Mouse (Mus musculus) gastrocnemius, adult 18-20 months (tissue): ENCODE measurements around the gene Vcam1. TPM values are rescaled to one million over a fixed set of nuclear protein-coding genes. Genes with fewer than 3 reads are reported as not detected.

Experiments used
- DNase-seq: peaks from one replicate; pipeline ENCODE4 v3.0.0; 2021; ENCODE audit warnings: low spot score
- long read RNA-seq, 2 experiments: library from polyadenylated mRNA; stranded (forward); transcript quantifications; one replicate each; pipeline ENCODE4 v2.0.0; 2021
- total RNA-seq, 2 experiments: library from RNA; stranded (reverse); gene quantifications; 2 replicates each; pipeline ENCODE4 v1.2.3; 2021

The Vcam1 gene
- total RNA-seq, result 1 to 10 TPM; 1.7 to 3.1 TPM
- long read RNA-seq, experiment 1, partial matches to known transcripts, result 0 of 3 reads
- long read RNA-seq, experiment 1, other reads (novel, unspliced or antisense), result 1 of 3 reads
- long read RNA-seq, experiment 2, partial matches to known transcripts, result 1 of 3 reads
- long read RNA-seq, experiment 2, other reads (novel, unspliced or antisense), result 0 of 3 reads

DNA sequence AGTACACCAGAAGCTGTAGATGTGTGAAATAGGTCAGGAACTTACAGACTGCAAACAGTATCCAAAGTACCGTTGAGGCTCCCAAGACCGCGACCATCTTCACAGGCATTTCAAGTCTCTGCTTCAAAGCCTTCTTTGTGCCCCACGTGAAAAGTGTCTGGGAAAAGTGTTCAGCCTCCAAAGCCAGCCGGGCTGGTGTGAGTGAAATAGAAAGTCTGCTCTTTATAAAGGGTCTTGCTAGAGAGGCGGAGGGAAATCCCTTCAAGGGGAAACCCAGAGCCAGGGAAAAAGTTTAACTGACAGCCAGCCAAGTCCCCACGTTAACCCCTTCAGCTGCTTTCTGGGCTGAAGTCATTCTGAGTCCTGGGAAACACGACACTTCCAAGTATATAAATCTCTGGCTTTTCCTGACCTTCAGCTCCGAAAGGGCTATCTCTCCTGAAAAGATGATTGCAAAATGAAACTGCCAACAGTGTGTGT, at the start of gene Vcam1:
Gene Vcam1, minus strand, starts transcription at position 430 of the 480 bp plus-strand sequence.
- DNase-seq, result peak; percentile 5

DNA sequence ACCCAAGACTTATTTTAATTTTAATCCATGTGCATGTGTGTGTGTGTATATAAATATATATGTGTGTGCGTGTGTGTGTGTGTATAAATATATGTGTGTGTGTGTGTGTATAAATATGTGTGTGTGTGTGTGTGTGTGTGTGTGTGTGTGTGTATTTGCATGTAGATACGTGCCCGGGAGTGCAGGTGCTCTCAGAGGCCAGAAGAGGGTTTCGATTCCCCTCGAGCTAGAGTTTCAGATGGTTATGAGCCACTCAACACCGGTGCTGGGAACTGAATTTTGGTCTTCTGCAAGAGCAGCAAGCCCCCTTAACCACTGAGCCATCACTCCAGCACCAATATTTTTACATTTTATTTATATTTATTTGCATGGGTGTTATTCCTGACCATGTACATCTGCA, 45.6 kb upstream of the Vcam1 start:
- DNase-seq, result no peak

DNA sequence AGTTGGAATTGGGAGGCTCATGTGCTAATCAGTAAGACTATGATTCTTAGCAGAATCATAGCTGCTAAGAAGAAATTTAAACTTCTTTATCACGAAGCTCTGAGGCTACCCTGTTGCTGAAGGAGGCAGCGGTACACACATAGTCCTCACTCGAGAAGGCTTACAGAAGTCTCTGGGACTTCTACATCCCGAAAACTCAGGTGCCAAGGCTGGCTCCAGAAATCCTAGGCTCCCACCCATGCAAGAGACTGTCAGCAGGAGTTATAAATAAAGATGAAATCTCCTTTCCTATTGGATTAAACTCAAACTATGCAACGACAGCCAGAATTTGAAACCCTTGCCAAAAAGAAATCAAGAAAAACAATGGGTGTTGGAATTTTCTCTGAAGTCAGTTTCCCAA, 42.0 kb upstream of the Vcam1 start:
- no peak for DNase-seq

DNA sequence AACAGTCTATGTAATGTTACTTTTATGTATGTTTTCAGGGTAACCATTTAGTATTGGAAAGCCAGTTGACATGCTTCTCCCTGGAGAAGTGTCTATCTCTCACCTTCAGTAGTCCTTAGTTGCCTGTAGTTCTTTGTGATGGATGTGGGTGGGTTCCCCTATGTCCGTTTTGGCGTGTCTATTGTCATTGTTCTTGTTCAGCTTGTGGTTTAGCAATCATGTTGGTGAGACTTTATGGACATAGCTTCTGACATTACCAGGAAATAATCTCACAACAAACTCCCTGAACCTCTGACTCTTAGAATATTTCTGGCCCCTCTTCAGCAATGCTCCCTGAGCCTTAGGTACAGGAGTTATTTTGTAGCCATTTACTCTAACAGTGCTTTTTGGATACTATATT, 38.6 kb upstream of the Vcam1 start:
- no peak for DNase-seq

DNA sequence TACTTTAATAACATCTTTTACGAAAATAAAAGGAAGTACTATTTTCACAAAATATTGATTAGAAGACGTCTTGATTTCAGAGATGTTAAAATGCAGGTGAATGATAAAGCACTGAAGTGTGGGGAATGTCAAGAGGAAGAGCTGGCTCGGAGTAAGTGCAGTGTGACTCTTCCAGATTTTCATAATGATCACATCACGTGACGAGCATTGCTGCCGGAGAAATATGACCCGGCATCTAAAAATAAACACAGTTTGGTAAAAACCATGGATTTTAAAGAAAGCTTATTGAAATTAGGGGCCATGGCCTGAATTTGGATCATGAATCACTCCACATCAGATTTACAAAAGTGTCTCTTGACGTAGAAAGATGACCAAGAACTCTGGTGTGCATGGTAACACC, 36.8 kb upstream of the Vcam1 start:
- no peak for DNase-seq

DNA sequence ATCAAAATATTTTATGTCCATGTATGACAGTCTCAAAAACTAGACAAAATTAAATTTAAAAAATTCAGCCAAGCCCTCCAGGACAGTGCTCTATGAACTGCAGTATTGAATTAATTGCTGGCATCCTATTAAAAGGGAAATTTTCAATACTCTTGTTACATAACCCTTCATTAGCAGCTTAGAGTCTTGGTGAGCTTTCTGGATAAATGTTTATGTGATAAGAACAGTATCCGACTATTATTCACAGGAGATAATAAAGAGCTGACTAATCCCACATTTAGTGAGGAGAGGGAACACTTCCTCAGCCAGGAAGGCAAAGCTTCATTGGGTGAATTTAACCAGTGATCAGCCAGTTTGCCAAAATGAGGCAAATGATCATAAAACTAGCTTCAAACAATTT, 35.5 kb upstream of the Vcam1 start:
- no peak for DNase-seq

DNA sequence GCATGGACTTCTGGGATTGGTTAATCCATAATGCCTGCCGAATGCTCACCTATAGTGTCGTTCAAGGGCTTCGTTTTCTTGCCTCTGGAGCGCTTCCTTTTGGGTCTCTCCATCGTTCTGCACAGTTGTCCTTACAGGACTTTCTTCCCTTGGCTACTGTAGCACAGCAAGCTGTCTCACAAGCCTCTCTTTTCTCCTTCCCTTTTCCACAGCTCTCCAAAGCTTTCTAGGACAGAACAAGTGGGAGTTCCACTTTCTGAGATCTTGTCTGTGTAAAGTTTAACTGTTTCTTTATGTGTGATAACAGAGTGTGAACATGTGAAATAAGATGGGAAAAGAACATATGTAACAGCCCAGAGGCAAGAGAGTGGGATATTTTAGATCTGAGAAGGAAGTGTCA, 34.0 kb upstream of the Vcam1 start:
- no peak for DNase-seq

DNA sequence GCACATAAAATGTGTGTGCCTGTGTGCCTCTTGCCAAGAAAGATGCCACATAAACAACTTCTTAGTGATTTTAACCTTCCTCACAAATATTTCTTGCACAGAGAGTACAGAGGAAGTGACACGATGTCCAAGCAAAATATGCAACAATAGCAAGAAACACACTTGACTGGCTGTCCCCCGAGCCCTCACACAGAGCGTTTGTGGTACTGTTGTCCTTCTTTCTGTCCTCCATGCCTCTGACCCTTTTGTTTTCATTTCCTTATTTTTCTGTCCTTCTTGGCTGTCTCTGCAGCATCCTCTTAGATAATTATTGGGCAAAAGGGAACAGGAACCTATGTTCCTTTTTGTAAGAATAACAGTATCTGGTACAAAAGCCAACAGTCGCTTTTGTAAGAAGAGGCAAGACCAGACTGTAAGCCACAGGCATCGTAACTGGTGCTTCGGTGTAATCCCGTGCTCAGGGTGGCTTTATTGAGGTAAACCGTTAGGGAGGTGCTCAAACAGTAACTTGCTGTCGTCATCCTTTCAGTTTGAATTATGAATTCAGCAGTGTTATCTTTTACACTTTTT, 32.7 kb upstream of the Vcam1 start:
- DNase-seq, result no peak

DNA sequence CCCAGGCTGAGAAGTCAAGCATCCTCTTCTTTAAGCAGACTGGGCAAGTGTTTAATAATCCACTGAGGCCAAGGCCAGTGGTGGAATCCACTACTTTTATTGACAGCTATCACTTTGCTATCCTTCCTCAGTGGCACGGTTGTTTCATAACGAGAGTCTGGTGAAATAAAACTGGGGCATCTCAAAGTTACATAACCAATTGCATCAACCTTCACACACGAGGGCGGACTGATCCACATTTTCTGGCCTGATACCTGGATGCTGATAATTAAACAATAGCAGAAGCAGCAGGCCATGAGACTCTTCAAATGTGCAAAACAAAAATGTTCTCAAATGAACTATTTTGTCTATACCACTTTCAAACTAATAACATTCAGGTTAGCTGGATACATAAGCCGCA, 29.9 kb upstream of the Vcam1 start:
- DNase-seq, result no peak

DNA sequence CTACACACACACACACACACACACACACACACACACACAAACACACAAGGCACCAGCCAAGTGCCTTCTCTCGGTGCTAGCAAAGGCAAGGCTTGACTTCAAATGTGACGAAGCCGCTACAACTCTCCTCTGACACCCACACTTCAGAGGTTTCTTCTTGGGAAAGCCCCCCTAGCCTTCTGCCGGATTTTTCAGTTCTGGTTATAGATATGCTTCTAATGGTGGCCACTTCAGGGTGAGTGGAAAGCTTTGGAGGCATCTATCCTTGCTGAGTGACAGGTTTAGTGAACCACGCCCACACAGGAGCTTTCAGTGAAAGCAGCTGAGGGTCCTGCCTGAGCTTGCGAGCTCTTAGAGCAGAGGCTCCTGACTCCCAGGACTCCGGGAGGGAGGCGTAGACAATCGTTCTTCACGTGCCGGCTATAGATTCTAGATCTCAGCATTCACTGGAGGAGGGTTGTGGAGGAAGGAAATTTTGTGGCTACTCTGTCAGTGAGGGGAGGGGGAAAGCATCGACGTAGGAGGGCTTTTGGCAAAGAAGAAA, 28.0 kb upstream of the Vcam1 start:
- no peak for DNase-seq

DNA sequence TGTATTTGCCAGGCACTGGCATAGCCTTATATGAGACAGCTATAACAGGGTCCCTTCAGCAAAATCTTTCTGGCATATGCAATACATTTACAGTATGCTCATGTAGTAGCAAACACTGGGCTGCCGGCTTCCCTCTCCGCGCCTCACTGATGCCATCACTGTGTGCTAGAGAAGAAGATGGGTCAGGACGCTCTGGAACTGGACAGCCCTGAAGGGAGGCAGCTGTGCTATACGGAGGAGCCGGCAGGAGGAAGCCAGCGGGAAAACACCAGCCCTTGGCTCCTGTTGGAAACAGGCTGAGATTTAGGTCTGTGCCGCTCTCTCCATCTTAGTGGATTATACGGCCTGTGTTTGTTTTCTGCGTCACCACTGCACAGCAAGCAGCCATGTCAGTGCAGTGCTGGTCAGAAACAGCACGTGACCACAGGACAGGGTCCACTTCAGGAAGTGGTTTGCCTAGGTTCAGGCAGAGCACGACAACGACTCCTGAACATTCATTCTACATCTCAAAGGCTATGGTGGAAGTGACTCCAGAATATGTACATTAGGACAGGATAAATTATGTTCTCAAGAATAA, 20.7 kb upstream of the Vcam1 start:
- no peak for DNase-seq

DNA sequence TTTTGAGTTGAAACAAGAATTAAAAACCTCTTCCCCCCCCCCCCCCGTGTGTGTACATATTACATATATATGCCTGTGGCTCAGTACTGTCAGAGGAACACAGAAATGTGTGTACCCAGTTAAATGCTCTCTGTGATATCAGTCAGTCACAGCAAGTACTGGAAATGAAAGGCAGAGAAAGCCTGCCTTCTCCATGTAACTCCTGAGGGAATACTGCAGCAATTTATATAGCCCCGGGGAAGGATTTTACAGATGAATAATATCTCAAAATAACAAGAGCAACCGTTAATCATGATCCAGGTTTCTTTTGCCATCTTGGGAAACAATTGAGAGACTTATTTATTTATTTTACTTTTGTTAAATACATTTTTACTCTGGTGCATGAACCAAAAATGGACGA, 19.6 kb upstream of the Vcam1 start:
- DNase-seq, result no peak

DNA sequence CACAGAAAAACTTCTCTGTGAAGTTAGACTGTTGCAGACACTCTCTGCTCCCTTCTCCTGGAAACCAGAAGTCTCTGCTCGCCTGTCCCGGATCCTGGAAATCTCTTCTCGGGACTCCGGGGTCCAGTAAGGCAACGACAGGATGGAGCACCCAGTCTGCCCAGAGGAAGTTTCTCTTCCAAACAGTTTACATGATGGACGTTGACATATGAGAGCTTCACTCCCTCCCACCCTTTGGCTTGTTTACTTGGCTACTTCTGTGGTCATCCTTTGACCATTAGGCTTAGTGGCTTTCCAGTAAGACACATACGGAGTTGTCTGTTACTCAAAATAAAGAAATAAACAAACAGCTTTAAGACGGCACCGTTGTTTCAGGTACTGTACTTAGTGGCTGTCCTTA, 19.2 kb upstream of the Vcam1 start:
- no peak for DNase-seq

DNA sequence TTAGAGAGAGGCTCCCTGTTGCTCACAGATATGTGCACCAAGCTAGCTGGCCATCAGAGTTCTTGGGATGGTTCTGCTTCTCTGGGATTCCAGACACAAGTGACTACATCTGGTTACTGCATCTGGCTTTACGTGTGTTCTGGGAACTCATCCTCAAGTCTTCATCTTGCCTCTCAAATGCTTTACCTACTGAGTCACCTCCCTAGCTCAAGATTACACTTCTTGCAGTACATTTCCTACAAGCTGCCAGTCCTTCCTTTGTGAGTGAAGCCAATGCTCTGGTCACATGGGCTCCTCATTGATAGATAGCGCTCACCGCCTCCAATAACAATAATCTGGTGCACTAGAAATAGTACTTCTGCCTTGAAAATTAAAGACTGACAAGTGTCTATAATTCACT, 11.7 kb upstream of the Vcam1 start:
- no peak for DNase-seq

DNA sequence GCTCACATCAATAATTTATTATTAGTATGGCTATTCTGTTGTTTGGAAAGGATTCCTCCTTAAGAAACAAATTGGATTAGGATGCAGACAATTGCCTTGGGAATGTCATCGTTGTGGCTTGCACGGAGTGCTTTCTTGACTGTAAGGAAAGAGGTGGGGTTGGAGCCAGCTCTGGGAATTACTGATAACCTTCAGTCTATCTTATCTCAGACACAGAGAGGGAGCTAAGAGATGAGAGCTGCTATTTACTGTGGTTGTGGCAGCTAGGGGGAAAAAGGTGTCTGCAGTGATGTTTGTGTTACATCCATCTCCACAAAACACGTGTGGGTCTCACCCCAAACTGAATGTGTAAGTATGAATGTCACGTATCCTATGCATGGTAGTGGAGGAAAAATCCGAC, 9.5 kb upstream of the Vcam1 start:
- DNase-seq, result no peak

DNA sequence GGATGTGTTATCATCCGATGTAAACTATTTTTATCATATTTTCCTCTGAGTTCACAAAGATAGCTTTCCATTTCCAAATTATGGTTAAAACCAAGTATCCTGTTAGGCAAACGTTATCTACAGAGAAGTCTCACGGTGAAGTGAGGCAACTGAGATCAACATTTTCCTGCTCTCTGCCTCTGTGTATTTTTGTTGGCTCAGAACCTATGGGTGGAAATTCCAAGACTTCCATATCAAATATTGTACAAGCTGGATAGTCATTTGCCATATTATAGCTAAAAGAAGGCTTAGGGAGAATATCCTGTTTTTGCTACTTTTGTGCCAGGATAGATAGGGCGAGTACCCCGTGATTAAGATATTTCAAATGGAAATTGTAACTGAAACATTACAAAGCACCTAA, 8.6 kb upstream of the Vcam1 start:
- no peak for DNase-seq

DNA sequence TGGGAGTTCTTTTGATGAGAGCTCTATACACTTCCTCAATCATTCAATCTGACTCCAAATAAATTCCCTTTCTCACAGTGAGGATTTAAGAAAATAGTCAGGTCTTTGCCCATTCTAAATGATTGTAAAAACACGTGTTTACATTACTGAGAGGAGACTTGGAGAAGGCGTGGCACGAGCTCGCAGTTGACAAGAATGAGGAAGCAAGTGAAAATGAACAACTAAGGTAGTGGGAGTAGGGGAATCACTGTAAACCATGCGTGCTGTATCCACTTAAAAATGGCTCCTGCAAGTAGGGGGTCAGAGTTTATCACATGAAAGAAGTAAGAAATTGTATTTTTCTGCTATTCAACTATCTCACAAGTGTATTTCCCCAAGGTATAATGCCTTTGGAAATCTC, 3.9 kb upstream of the Vcam1 start:
- no peak for DNase-seq

DNA sequence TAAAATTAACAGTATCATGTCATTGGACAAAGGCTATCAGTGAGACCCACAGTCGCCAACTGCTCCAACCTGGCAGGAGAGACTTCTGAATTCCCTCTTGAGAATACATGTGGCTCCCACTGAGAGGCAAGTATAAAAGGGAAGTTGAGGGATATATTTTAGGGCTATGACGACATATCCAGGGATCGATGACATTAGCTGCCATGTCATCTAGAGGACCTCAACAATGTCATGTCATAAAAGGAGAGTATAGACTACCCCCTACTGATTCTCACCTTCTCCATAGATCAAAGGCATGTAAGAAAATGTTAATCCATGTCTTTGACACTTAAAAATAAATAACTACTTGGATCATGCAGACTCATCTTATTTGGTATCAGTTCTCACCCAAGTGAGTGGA, 1.2 kb upstream of the Vcam1 start:
- no peak for DNase-seq

DNA sequence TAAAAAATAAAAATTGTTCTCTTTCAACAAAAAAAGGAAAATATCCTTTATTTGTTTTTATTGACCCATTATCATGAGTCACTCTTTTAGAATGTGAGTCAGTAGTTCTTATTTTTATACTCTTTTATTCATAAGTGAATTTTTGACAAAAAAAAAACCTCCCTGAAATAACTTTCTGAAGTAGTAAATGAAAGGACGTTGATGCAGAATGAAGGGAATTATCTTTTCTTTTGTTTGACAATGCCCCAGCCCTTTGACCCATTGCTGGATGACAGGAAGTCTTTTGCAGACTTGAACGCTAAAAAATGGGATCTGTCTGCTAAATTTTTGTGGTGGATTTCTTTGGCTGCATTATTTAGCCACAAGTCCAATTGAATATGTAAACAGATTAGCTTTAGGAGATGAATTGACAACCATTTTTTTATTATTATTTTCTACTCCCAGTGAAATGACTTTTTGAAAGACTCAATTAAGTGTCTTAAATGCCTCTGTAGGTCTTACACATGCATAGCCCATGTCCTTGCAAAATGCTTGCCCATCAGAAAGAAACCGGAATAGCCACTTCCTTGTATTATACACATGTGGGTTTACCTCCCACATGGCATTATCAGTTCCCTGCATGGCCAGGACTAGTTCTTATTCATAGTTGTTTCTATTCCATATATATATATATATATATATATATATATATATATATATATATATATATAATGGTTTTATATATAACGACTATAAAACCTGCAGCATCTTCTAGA, 530 bp upstream of the Vcam1 start:
- no peak for DNase-seq

DNA sequence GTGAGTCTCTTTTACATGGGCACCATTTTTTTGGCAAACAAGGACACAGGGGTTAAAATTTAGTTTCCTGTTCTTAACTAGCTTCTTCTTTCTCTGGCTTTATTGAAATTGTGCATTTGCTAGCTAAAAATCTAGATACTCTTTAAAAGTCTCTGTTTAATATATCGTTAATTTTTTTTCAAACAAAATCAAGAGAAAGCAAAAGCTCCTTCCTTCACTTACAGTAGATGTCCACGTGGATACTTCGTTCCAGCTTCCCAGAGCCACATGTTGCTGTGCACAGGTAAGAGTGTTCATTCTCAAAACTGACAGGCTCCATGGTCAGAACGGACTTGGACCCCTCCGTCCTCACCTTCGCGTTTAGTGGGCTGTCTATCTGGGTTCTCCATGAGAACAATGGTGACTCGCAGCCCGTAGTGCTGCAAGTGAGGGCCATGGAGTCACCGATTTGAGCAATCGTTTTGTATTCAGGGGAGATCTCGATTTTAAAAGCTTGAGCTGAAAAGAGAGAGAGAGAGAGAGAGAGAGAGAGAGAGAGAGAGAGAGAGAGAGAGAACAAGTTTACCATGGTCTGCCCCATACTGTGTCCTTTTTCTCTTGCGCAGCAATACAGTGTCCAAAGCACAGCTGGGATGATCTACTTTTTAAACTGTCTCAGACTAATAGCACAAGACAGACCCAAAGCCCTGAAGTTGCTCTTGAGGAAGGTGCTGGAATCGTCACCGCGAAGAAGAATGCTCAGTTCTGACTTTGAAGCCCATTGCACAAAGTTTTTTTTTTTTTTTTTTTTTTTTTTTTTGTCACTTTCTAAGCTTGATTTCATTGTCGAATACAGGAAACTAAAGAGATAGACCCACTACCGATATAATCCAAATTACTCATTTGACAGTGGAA, 930 bp downstream of the Vcam1 start:
- no peak for DNase-seq

DNA sequence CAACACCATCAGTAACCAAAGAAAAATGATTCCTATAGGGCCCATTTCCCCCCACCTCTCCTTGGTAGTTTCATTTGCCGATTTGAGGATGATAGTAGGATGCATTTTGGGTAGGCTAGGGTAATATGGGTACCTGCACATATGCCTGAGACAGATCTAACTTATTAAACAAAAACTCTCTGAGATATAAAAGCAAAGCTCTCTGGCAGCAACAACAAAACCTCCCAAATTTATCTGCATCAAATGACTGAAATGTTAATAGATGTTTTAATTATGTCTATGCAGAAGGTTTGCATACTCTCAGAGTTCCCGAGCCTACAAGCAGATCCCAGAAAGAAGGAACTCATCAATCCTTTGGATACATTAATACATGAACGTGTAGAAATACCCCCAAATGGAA, 1.7 kb downstream of the Vcam1 start:
- DNase-seq, result no peak
